Mouse (Mus musculus) ES-E14 (cell line): Measurements from ENCODE around the gene Zdhhc22. TPM values are rescaled to one million over a fixed set of nuclear protein-coding genes. Genes with fewer than 3 reads are reported as not detected.

Experiments used
- DNase-seq: peaks from one replicate; pipeline ENCODE4 v3.0.0-alpha.2; 2013; ENCODE audit warnings: low read depth, low spot score
- H3K27ac ChIP-seq: 2 replicates; pipeline ENCODE4 v1.5.1; 2012; ENCODE audit warnings: low read depth, mild to moderate bottlenecking, low read length, moderate library complexity, mixed read lengths; ENCODE audit not compliant: poor library complexity, insufficient read depth, severe bottlenecking
- H3K36me3 ChIP-seq: 2 replicates; pipeline ENCODE4 v1.6.1; 2012; ENCODE audit warnings: mild to moderate bottlenecking, low read length, moderate library complexity, mixed read lengths; ENCODE audit not compliant: control insufficient read depth, poor library complexity, insufficient read depth, severe bottlenecking
- H3K4me1 ChIP-seq, 2 experiments: fragments of 150-350 bp in 1 of 2; sonication (generic) in 1 of 2; 2 replicates each; pipeline ENCODE4 v1.6.1; 2012; ENCODE audit warnings: low read length in 2 of 2, mild to moderate bottlenecking in 1 of 2, mixed read lengths in 1 of 2; ENCODE audit not compliant: control insufficient read depth in 2 of 2, insufficient read depth in 2 of 2, poor library complexity in 1 of 2
- H3K4me3 ChIP-seq, 2 experiments: fragments of 150-350 bp in 1 of 2; sonication (generic) in 1 of 2; 2 replicates each; pipeline ENCODE4 v1.5.1; 2012; ENCODE audit warnings: low read length in 2 of 2, low read depth in 1 of 2, mild to moderate bottlenecking in 1 of 2, mixed read lengths in 1 of 2; ENCODE audit not compliant: insufficient read depth in 1 of 2, poor library complexity in 1 of 2, severe bottlenecking in 1 of 2
- H3K9ac ChIP-seq: 2 replicates; pipeline ENCODE4 v1.6.1; 2012; ENCODE audit warnings: low read depth, mild to moderate bottlenecking, low read length, mixed read lengths; ENCODE audit not compliant: poor library complexity, insufficient read depth, severe bottlenecking
- H3K9me3 ChIP-seq: fragments of 150-350 bp; sonication (generic); 2 replicates; pipeline ENCODE4 v1.6.1; 2012; ENCODE audit warnings: low read depth, mild to moderate bottlenecking, low read length; ENCODE audit not compliant: control insufficient read depth, insufficient read depth
- CHD2 ChIP-seq: IDR thresholded peaks from 2 replicates; pipeline ENCODE4 v1.6.1; 2014; ENCODE audit warnings: mild to moderate bottlenecking, low read depth, low read length, inconsistent platforms
- HCFC1 ChIP-seq: IDR thresholded peaks from 2 replicates; pipeline ENCODE4 v1.6.1; 2012; ENCODE audit warnings: low read length, inconsistent platforms, borderline replicate concordance; ENCODE audit not compliant: insufficient read depth
- MAFK ChIP-seq: IDR thresholded peaks from 2 replicates; pipeline ENCODE4 v1.6.1; 2014; ENCODE audit warnings: mild to moderate bottlenecking, low read depth, low read length, inconsistent platforms; ENCODE audit not compliant: insufficient read depth
- ZC3H11A ChIP-seq: IDR thresholded peaks from 2 replicates; pipeline ENCODE4 v1.6.1; 2012; ENCODE audit warnings: low read depth, mild to moderate bottlenecking, inconsistent platforms, low read length, borderline replicate concordance
- ZNF384 ChIP-seq: IDR thresholded peaks from 2 replicates; pipeline ENCODE4 v1.6.1; 2012; ENCODE audit warnings: low read depth, low read length, inconsistent platforms
- in situ Hi-C, 2 experiments: fragments of 600-800 bp; cut with MboI; formaldehyde crosslinking; loops; one replicate each; pipeline ENCODE4 v1.15.1; 2025; ENCODE audit warnings: low sequenced_read_pairs in 2 of 2, inconsistent platforms in 1 of 2; ENCODE audit not compliant: unreplicated experiment in 2 of 2
- total RNA-seq: library from RNA; depleted of rRNA; stranded (reverse); fragments of 300-350 nt; gene quantifications from 2 replicates; pipeline ENCODE4 v1.2.3, GENCODE M21; 2012

Gene Zdhhc22
- total RNA-seq, 1 experiment = not detected

GRCm38 (mm10) chr12:87028068-87028467 lies 37.8 kb upstream of the Zdhhc22 start:
- no peak overlapping the region for H3K27ac ChIP-seq
- H3K4me1 ChIP-seq = peaks cover 1 to 8% of the 10 kb centered on the region in 2 experiments; a peak in 2 of 4 replicates
- no peak overlapping the region for H3K4me3 ChIP-seq
- no peaks in the 10 kb centered on the region for H3K9me3 ChIP-seq
- TF ChIP-seq MAFK = no peak
- no peak for TF ChIP-seq ZC3H11A
- TF ChIP-seq CHD2 = no peak
- no peak for TF ChIP-seq HCFC1
- no peak for TF ChIP-seq ZNF384
- in situ Hi-C loops = no loop called here
- H3K36me3 ChIP-seq = no peaks in the 10 kb centered on the region
- DNase-seq = no peak
- H3K9ac ChIP-seq = no peak overlapping the region

DNA sequence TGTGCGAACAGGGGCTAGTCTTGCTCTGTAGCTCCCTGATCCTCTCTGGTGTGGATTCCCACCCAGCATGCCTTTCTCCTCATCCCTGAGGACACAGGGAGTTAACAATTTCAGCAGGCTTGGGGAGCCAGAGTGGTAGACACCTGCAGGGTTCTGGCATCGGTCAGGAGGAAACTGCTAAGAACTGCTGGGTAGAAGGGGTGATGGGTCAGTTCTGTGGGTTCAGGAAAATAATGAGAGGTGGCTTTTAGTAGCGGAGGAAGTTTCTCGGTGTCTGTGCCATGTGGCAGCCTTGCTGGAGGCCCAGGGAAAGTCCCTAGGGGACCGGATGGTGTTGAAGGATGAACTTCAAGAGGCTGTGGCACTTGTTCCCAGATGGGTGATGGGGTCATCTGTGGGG lies 37.2 kb upstream of the Zdhhc22 start:
- in situ Hi-C loops = no loop called here
- Histone ChIP-seq H3K9me3 (no peaks in the 10 kb centered on the region), H3K36me3 (no peaks in the 10 kb centered on the region), H3K27ac (no peak overlapping the region), H3K4me1 (peaks cover 1 to 8% of the 10 kb centered on the region in 2 experiments; a peak in 2 of 4 replicates), H3K9ac (no peak overlapping the region), H3K4me3 (no peak overlapping the region)
- no peak for DNase-seq
- TF ChIP-seq CHD2 (no peak), ZNF384 (no peak), HCFC1 (no peak), ZC3H11A (no peak), MAFK (no peak)

DNA sequence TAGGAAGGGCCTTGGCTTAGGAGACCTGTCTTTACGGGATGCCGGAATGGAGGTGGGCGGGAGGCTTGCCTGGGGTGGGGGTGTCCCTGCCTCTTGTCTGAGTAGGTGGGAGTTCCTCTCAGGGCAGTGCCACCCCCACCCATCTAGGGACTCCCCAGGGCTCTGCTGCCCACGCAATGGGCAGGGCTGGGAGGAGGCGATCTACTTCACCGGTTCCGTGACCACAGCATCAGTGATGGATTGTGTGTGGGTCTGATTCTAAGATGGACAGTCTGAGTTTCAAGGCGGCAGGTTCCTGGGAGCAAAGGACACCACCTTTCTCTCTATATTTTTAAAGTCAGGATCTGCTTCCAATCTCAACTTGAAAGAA lies 36.6 kb upstream of the Zdhhc22 start:
- peak overlapping the region; percentile 54 to 55 for H3K4me3 ChIP-seq
- no peaks in the 10 kb centered on the region for H3K9me3 ChIP-seq
- no peak overlapping the region for H3K27ac ChIP-seq
- H3K4me1 ChIP-seq = peaks cover 1 to 8% of the 10 kb centered on the region in 2 experiments; a peak in 2 of 4 replicates
- DNase-seq = no peak
- peak overlapping the region; percentile 46; the same call in 1 of the 2 replicates for H3K9ac ChIP-seq
- no peak for TF ChIP-seq MAFK
- in situ Hi-C loops = no loop called here
- no peaks in the 10 kb centered on the region for H3K36me3 ChIP-seq

- Histone ChIP-seq H3K4me3 (peak overlapping the region; percentile 54 to 55), H3K9me3 (no peaks in the 10 kb centered on the region), H3K4me1 (peaks cover 1 to 8% of the 10 kb centered on the region in 2 experiments; a peak in 2 of 4 replicates), H3K36me3 (no peaks in the 10 kb centered on the region), H3K27ac (no peak overlapping the region), H3K9ac (peak overlapping the region; percentile 46; the same call in 1 of the 2 replicates)
- TF ChIP-seq ZNF384 (no peak), CHD2 (no peak), HCFC1 (no peak), MAFK (no peak), ZC3H11A (no peak)
- in situ Hi-C loops = no loop called here
- DNase-seq = peak; percentile 57
Observed at GRCm38 (mm10) chr12:87026109-87026870, 36.1 kb upstream of the Zdhhc22 start.
